Mouse (Mus musculus): ENCODE results near the gene Fam240a. TPM values are rescaled to one million over a fixed set of nuclear protein-coding genes. Genes with fewer than 3 reads are reported as not detected.

Gene Fam240a
- polyA plus RNA-seq (2012; rRNA removed) = not detected in 2 replicates

DNA sequence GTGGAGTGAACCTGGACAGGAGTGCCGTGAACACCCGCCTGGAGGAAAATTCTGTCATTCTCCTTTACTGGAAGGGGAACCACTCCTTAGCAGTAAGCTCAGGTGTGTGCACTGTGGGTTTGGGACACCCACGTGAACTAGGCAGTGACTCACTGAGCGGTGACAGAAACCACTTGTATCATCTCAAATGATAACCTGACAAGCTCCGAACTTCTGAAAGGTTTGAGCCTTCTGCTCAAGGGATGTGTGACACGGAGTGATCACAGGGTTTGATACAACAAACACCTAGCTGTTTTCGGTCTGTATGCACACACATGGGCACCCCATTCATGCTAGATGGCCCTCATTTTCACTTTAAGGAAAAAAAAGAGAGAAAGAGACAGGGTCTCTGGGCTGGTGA lies at the start of gene Fam240a:
TSS of gene Fam240a (minus strand) at position 76 of the 400 bp plus-strand sequence.
- Histone ChIP-seq H3K27ac (ENCODE audit: insufficient read depth, low read length) (no peak within 1 kb of the TSS), H3K4me3 (ENCODE audit: insufficient read depth, low read length) (no peak within 1 kb of the TSS), H3K4me1 (ENCODE audit: control insufficient read depth, insufficient read depth, low read length) (no peaks in the 10 kb centered on the region)
- no peak for TF ChIP-seq POLR2A (IDR thresholded peaks at IDR 0.05; ENCODE audit: extremely low read depth, insufficient read depth, low read length)
- TF ChIP-seq CTCF (IDR thresholded peaks at IDR 0.05; ENCODE audit: extremely low read depth, insufficient read depth, low read length) = no peak

DNA sequence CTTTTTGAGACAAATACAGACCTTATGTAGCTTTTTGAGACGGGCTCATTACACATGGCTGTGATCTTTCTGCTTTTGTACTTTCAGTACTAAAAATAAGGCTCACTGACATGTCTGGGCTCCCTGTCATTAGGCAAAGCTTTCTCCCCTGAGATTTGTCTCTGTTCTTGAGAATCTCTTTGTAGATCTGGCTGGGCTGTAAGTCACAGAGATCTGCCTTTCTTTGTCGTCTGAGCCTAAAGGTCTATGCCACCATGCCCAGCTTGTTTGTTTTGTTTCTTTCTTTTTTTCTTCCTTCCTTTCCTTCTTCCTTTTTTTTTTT lies 49.2 kb upstream of the Fam240a start:
- no peak overlapping the region for H3K4me3 ChIP-seq (ENCODE audit: insufficient read depth, low read length)
- TF ChIP-seq POLR2A (IDR thresholded peaks at IDR 0.05; ENCODE audit: extremely low read depth, insufficient read depth, low read length) (no peak), CTCF (IDR thresholded peaks at IDR 0.05; ENCODE audit: extremely low read depth, insufficient read depth, low read length) (no peak)
- no peaks in the 10 kb centered on the region for H3K4me1 ChIP-seq (ENCODE audit: control insufficient read depth, insufficient read depth, low read length)
- no peak overlapping the region for H3K27ac ChIP-seq (ENCODE audit: insufficient read depth, low read length)

DNA sequence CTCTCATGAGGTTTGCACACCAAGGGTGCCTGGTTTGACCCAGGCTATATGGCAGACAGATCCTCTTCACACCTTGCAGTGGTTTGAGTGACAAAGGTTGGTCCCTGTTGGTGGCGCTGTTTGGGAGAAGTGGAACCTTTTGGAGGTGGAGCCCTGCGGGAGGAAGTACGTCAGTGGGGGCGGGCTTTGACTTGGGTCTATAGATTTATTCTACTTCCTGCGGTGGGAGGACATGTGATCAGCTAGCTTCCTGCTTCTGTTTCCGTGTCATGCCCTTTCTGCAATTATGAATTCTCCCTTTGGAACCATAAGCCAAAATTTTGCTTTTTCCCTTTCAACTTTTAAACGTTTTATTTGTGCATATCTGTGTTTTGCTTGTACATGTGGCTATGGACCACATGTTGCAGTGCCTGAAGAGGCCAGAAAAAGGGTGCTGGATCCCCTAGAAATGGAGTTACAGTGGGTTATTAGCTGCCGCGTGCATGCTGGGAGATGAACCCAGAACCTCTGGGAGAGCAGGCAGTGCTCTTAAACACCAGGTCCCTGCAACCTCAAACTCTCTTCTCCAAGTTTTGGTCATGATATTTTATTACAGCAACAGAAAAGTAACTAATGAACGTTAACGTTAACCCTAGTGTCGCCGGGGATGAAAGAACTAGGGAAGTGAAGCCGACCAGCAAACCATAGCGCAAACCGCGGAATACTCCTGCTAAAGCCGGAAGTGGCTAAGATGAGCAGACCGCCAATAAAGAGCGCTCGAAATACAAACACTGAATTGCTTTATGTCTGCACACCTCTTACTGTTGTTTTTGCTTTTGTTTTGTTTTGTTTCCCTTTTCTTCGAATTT lies 48.6 kb upstream of the Fam240a start:
- TF ChIP-seq CTCF (IDR thresholded peaks at IDR 0.05; ENCODE audit: extremely low read depth, insufficient read depth, low read length) (no peak), POLR2A (IDR thresholded peaks at IDR 0.05; ENCODE audit: extremely low read depth, insufficient read depth, low read length) (no peak)

DNA sequence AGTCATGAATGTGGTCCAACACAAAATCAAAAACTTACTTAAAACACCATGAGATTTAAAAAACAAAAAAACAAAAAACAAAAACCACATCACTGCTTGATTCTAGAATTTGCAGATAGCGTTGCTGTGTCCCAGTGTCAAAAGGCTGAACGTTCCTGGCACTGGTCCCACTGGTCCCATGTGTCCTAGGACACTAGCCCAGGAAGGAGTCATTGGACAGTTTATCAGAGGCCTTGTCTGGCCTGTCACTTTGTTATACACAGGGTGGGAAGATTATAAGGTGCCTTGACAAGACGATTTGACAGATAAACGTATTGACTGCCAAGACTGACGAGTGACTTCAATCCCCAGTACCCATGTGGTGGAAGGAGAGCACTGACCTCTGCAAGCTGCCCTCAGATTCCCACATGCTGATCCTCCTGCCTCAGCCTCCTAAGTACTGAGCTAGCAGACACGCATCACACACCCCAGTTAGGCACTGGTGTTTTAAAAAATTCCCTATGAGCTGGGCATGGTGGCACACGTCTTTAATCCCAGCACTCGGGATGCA lies 47.0 kb upstream of the Fam240a start:
- H3K27ac ChIP-seq (ENCODE audit: insufficient read depth, low read length) = no peak overlapping the region
- H3K4me3 ChIP-seq (ENCODE audit: insufficient read depth, low read length) = no peak overlapping the region
- TF ChIP-seq POLR2A (IDR thresholded peaks at IDR 0.05; ENCODE audit: extremely low read depth, insufficient read depth, low read length) = no peak
- no peak for TF ChIP-seq CTCF (IDR thresholded peaks at IDR 0.05; ENCODE audit: extremely low read depth, insufficient read depth, low read length)
- no peaks in the 10 kb centered on the region for H3K4me1 ChIP-seq (ENCODE audit: control insufficient read depth, insufficient read depth, low read length)

More for the DNA sequence above, 48.6 kb upstream of the Fam240a start:
- H3K4me1 ChIP-seq (ENCODE audit: control insufficient read depth, insufficient read depth, low read length) = no peaks in the 10 kb centered on the region
- no peak overlapping the region for H3K4me3 ChIP-seq (ENCODE audit: insufficient read depth, low read length)
- no peak overlapping the region for H3K27ac ChIP-seq (ENCODE audit: insufficient read depth, low read length)

DNA sequence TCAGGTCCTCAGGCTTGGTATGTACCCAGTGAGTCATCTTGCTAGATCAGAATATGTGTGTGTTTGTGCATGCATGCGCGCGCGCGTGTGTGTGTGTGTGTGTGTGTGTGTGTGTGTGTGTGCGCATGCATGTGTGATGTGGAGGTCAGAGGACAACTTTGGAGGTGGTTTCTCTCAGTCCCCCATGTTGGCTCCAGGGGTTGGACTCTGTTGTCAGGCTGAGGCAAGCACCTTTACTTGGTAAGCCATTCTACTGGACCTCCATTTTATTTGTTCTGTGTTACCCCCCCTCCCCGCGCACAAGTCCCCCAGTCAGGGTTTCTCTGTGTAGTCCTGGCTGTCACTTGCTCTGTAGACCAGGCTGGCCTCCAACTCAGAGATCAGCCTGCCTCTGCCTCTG lies 44.7 kb upstream of the Fam240a start:
- H3K4me3 ChIP-seq (ENCODE audit: insufficient read depth, low read length) = no peak overlapping the region
- no peak overlapping the region for H3K27ac ChIP-seq (ENCODE audit: insufficient read depth, low read length)
- H3K4me1 ChIP-seq (ENCODE audit: control insufficient read depth, insufficient read depth, low read length) = no peaks in the 10 kb centered on the region
- TF ChIP-seq CTCF (IDR thresholded peaks at IDR 0.05; ENCODE audit: extremely low read depth, insufficient read depth, low read length) = no peak
- TF ChIP-seq POLR2A (IDR thresholded peaks at IDR 0.05; ENCODE audit: extremely low read depth, insufficient read depth, low read length) = no peak

DNA sequence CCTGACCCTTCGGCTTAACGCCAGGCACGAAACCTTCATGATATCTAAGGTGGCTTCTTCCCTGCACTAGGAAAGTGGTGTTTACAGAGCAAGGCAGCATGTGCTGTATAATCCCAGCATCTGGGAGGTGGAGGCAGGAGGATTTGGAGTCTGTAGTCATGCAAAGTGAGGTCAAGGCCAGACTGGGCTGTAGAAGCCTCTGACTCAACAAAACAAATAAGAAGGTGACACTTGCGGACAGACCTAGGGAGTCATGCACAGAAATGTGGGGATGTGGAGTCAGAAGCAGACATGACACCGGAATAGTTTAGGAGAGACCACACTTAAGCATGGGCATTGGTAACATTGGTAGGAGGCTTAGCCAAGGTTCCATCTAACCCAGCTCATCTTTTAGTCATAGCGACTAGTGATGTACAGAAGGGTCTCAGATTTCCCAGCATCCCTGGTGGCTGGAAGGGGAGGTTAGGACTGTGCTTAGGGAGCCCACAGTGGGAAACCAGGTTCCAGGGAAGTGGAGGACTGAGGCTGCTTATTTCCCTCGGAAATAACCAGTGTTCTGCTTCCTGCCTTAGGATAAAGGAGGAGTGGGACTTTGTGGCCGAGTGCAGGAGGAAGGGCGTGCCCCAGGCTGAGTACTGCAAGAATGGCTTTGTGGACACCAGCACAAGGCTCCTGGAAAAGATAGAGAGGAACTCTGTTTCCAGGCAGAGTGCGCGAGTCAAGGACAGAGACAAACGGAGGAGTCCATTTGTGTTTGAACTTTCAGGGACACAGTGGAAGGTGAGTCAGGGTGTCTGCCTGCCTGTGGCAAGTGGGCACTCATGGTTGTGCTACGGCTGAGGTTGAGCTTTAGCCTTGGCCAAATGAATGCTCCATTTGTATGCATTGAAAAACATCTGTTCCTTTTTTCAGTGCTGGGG lies 43.8 kb upstream of the Fam240a start:
- H3K27ac ChIP-seq (ENCODE audit: insufficient read depth, low read length) = no peak overlapping the region
- H3K4me1 ChIP-seq (ENCODE audit: control insufficient read depth, insufficient read depth, low read length) = no peaks in the 10 kb centered on the region
- no peak overlapping the region for H3K4me3 ChIP-seq (ENCODE audit: insufficient read depth, low read length)
- no peak for TF ChIP-seq CTCF (IDR thresholded peaks at IDR 0.05; ENCODE audit: extremely low read depth, insufficient read depth, low read length)
- TF ChIP-seq POLR2A (IDR thresholded peaks at IDR 0.05; ENCODE audit: extremely low read depth, insufficient read depth, low read length) = no peak

DNA sequence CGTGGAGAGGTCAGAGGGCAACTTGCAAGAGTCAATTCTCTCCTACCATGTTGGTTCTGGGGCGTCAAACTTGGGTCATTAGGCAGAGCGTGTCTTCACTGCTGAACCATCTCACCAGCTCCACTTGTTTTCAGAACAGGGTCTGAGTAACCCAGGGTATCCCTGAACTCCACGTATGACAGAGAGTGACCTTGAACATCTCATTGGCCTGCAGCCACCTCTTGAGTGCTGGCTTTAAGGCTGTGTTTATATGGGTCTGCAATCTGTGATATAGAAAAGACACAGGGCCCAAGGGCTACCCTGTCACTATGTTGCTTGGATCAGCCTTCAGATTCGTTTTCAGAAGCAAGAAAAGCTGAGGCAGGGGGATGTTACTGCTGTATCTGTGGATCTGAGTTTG lies 43.0 kb upstream of the Fam240a start:
- Histone ChIP-seq H3K27ac (ENCODE audit: insufficient read depth, low read length) (no peak overlapping the region), H3K4me1 (ENCODE audit: control insufficient read depth, insufficient read depth, low read length) (no peaks in the 10 kb centered on the region), H3K4me3 (ENCODE audit: insufficient read depth, low read length) (no peak overlapping the region)
- no peak for TF ChIP-seq POLR2A (IDR thresholded peaks at IDR 0.05; ENCODE audit: extremely low read depth, insufficient read depth, low read length)
- TF ChIP-seq CTCF (IDR thresholded peaks at IDR 0.05; ENCODE audit: extremely low read depth, insufficient read depth, low read length) = no peak

DNA sequence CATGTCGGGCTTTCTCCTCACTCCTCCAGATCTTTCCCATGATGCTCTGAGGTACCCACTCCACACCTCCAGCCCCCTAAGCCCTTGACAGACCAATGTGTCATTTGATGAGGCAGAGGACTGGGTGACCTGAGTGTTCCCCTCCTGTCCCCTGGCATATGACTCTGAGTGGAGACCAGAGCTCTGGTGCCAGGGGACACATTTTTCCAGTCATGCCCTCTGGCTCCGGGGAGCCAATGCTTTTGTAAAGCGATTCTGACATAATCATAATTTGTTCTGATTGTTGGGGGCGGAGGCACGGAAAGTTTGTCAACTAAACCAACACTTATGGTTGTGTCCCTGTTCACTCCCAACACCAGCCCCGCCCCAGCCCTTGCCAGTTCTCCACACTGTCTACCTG lies 39.3 kb upstream of the Fam240a start:
- no peak overlapping the region for H3K4me3 ChIP-seq (ENCODE audit: insufficient read depth, low read length)
- TF ChIP-seq CTCF (IDR thresholded peaks at IDR 0.05; ENCODE audit: extremely low read depth, insufficient read depth, low read length) (no peak), POLR2A (IDR thresholded peaks at IDR 0.05; ENCODE audit: extremely low read depth, insufficient read depth, low read length) (no peak)
- H3K27ac ChIP-seq (ENCODE audit: insufficient read depth, low read length) = no peak overlapping the region
- H3K4me1 ChIP-seq (ENCODE audit: control insufficient read depth, insufficient read depth, low read length) = no peaks in the 10 kb centered on the region

DNA sequence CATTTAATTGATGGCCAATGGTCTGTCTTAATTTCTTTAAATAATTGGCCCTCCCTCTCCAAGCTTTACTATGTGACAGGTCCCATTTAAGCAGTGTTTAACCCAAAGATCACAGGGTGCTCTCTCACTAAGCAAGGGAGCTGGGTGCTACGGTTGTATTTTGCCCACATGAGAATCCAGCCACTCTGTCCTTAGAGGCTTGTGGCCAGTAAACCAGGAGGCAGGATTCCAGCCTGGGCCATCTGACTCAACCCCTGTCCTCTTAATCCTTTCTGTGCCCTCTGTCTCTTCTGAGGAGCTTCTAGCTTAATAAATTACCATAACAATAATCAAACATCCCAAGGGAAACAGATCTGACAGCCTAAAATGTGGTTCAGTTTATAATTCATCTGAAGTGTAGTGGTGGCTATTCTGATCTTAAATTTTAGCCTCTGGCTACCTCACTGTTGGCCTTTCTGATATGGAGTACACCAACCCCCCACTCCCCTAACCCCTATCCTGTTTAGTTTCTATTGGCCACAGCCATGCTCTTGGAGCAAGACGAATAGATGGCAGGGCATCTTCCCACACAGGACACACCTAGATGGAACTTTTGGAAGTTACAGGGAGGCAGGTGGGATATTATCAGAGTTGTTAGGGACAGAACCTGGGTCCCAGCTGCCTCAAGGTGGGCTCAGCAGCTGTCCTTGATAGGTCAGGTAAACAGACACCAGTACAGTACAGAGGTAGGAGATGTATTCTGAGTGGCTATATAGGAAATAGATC lies 38.2 kb upstream of the Fam240a start:
- TF ChIP-seq POLR2A (IDR thresholded peaks at IDR 0.05; ENCODE audit: extremely low read depth, insufficient read depth, low read length) = no peak
- TF ChIP-seq CTCF (IDR thresholded peaks at IDR 0.05; ENCODE audit: extremely low read depth, insufficient read depth, low read length) = no peak
- no peaks in the 10 kb centered on the region for H3K4me1 ChIP-seq (ENCODE audit: control insufficient read depth, insufficient read depth, low read length)
- H3K27ac ChIP-seq (ENCODE audit: insufficient read depth, low read length) = no peak overlapping the region
- no peak overlapping the region for H3K4me3 ChIP-seq (ENCODE audit: insufficient read depth, low read length)
